Mouse (Mus musculus) T-helper 2 cell (primary cell): Measurements from ENCODE around the gene Foxe1.

Source experiments
- in situ Hi-C: fragments of 300-600 bp; cut with MboI, MseI; formaldehyde crosslinking; loops from one replicate; pipeline ENCODE4 v1.15.1; 2025; ENCODE audit warnings: high pct_unique_total_duplicates

Gene Foxe1

GRCm38 (mm10) chr4:46343596-46344260 is at the start of gene Foxe1:
TSS of gene Foxe1 (plus strand) at chr4:46343609.
- in situ Hi-C loops, result no loop called here

- in situ Hi-C loops, result no loop called here
Measured at GRCm38 (mm10) chr4:46304071-46304470, 39.3 kb upstream of the Foxe1 start.

- in situ Hi-C loops, result no loop called here
Measured at GRCm38 (mm10) chr4:46304757-46305384, 38.5 kb upstream of the Foxe1 start.

- in situ Hi-C loops, result no loop called here
Measured at GRCm38 (mm10) chr4:46305436-46305835, 38.0 kb upstream of the Foxe1 start.

- in situ Hi-C loops, result no loop called here
Measured at GRCm38 (mm10) chr4:46307341-46307740, 36.1 kb upstream of the Foxe1 start.

GRCm38 (mm10) chr4:46307869-46308268 is 35.5 kb upstream of the Foxe1 start:
- in situ Hi-C loops, result no loop called here

GRCm38 (mm10) chr4:46311631-46312030 is 31.8 kb upstream of the Foxe1 start:
- in situ Hi-C loops, result no loop called here

GRCm38 (mm10) chr4:46321730-46322389 is 21.5 kb upstream of the Foxe1 start:
- in situ Hi-C loops, result no loop called here

GRCm38 (mm10) chr4:46322715-46323114 is 20.7 kb upstream of the Foxe1 start:
- in situ Hi-C loops, result no loop called here

GRCm38 (mm10) chr4:46328906-46329305 is 14.5 kb upstream of the Foxe1 start:
- in situ Hi-C loops, result no loop called here

GRCm38 (mm10) chr4:46335846-46336245 is 7.6 kb upstream of the Foxe1 start:
- in situ Hi-C loops, result no loop called here

GRCm38 (mm10) chr4:46337990-46338389 is 5.4 kb upstream of the Foxe1 start:
- in situ Hi-C loops, result no loop called here

GRCm38 (mm10) chr4:46339026-46339425 is 4.4 kb upstream of the Foxe1 start:
- in situ Hi-C loops, result no loop called here

- in situ Hi-C loops, result no loop called here
Measured at GRCm38 (mm10) chr4:46339584-46339983, 3.8 kb upstream of the Foxe1 start.

GRCm38 (mm10) chr4:46341831-46342680 is 1.4 kb upstream of the Foxe1 start:
- in situ Hi-C loops, result no loop called here

GRCm38 (mm10) chr4:46342711-46343286 is 610 bp upstream of the Foxe1 start:
- in situ Hi-C loops, result no loop called here

GRCm38 (mm10) chr4:46344288-46344687 is 879 bp downstream of the Foxe1 start:
- in situ Hi-C loops, result no loop called here

- in situ Hi-C loops, result no loop called here
Measured at GRCm38 (mm10) chr4:46345056-46345772, 1.8 kb downstream of the Foxe1 start.

- in situ Hi-C loops, result no loop called here
Measured at GRCm38 (mm10) chr4:46345773-46346100, 2.3 kb downstream of the Foxe1 start.

- in situ Hi-C loops, result no loop called here
Measured at GRCm38 (mm10) chr4:46346221-46346620, 2.8 kb downstream of the Foxe1 start.

GRCm38 (mm10) chr4:46347141-46347540 is 3.7 kb downstream of the Foxe1 start:
- in situ Hi-C loops, result no loop called here
